Mouse (Mus musculus): ENCODE measurements at regions not wholly inside any gene's neighbourhood (a gene's known extent, or its start where the extent isn't known, plus 50 kb on each side); places are given as distances from the start of the nearest gene placed in this dataset.

DNA sequence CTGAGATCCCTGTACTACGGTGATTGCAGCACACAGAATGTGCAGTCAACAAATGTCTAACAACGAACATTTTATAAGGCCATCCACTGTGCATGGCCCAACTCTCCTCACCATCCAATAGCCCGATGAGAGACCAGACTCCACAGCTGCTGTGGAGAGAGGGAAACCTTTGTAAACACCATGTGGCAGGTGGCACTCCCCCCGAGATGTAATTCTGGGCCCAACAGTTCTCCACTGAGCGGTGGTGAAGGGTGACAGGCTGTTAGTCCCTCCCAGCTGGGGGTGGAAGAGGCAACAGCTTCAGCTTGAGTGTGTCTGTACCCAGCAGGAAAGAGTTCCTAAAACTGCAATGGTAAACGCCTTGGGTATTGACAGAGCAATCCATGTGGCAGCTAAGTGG, 263.0 kb upstream of the Ppargc1a start:
- no peak for ATAC-seq

DNA sequence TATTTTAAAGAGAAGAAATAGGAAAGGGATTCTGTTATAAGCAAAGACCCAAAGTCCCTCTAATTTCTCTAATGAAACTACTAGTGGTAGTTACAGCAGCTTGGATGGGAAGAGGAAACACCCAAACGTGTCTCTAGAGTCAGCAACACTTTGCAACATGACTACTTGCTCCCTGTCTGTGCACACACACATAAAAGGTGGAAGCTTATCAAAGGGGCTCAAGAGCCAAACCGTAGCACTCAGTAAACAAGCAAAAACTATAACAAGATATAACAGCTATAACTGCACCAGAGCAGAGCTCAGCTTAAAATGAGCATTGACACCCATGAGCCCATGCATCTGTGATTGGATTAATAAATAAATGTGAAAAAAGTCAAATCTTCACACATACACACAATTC, 262.5 kb upstream of the Ppargc1a start:
- no peak for ATAC-seq

DNA sequence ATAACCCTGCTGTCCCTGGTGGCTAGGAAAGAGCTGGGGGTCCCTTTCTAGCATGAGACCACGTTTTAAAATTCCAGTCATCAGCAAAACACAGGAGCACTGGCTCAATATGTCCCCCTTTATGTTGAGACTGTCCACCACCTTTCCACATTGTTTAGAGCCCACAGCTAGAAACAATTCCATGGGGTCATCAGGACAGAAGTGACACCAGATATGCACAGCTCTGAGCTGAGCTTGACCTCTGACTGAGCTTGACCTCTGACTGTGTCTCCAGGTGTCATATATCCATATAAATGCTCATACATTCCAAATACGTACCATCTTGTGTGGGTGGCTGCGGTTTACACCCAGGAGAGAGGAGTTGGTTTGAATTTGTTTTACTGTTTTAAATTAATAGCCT, 262.1 kb upstream of the Ppargc1a start:
- ATAC-seq: no peak

DNA sequence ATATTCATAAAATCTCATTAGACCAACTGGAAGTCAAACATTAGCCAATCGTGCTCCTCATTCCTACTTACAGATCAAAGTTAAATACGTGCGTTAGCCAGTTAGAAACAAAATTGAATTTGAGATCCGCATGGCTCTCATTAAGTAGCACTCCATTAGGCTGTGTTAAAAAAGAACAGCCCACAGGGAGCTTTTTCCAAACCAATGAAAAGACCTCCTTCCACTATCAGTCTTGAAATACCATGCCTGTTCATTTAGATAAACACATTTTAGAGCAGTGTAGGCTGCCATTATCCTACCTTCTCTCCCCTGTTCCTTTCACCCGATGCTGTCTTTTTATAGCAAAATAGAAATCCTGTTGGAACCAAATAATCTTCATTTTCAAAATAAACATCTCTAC, 261.5 kb upstream of the Ppargc1a start:
- no peak for ATAC-seq

DNA sequence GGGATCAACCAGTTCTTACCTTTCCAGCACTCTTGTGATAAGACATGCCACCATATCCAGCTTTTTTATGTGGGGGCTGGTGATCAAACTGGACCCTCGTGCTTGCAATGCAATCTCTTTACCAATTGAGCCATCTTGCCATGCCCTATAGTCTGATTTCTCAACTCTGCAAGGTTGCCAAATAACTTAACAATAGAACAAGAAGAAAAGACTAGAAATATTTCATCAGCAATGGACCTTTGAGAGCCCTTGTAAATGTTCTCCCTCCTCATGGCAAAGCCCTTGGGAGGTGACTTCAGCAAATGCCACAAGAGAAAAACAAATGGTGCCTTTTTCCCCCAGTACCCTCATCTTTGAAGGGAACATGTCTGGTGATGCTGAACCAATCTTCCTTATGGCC, 258.7 kb upstream of the Ppargc1a start:
- ATAC-seq: no peak

DNA sequence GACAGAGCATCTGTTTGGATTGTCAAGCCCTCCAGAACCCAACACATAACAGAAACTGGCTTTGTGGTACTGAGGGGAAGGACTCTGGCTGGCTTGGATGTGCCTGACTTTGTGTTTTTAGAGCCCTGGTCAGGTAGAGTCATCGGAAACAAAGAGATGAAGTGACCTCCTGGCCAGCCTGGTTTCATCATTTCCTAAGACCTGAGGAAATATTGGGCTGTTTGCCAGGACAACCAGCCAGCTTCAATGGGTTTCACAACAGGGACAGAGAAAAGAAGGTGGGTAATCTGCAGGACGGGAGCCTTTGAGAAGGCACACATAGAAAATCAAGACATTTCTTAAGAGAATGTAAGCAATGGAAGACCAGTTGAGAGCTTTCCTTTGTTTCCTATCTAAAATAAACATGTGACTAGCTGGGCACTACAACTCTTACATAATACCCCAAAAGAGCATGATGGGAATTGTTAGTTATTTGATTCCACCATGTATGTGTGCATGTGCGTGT, 258.1 kb upstream of the Ppargc1a start:
- ATAC-seq: no peak

DNA sequence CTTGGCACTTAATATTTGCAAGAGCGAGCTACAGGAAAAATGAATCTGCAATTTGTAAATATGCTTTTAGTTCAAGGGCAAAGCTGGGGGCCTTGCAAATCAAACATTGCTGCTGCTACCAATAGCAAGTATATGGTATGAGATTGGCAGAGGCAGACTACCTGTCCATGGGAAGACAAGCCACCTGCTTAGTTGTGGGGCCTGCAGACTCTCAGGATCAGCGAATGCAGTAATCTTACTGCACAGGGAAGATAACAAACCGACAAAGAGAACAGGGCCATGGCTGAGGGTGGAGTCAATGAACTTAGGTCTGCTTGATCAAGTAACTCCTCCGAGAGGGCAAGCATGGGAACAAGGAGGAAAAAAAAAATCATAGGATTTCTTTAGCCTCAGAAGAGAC, 257.2 kb upstream of the Ppargc1a start:
- ATAC-seq: no peak

DNA sequence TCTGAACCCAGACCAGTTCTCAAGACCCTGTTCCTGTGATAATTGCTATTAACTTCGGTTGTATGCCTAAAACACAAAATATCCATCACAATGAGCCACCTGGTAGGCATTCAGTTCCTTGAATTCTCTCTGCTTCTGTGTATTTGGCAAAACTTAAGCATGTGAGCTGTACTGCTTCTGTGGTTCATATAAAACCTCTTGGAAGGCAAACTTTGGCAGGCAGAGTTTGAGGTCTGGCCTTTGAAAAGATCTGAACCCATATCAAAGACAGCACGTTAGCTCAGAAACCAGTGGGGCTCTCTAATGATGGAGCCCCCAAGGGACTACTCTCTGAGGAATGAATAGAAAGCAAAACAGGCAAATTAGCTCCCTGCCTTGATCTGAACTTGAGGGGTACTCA, 256.1 kb upstream of the Ppargc1a start:
- no peak for ATAC-seq

DNA sequence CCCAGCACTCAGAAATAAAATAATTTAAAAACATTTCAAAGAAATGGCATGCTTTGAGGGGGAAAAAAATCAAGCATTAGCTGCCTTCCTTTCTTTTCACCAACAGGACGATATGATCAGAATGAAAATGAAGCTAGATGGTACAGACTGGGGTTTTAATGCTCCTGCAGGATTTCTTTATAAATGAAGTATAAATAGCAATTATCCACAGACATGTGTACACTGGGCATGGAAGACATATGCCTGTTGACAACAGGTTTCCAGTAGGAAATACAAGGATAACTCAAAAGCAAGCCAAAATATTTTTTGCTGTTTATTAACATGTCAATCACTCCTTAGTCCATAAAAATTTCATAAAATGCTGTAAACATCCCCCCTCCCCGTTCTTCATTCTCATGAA, 248.7 kb upstream of the Ppargc1a start:
- no peak for ATAC-seq

DNA sequence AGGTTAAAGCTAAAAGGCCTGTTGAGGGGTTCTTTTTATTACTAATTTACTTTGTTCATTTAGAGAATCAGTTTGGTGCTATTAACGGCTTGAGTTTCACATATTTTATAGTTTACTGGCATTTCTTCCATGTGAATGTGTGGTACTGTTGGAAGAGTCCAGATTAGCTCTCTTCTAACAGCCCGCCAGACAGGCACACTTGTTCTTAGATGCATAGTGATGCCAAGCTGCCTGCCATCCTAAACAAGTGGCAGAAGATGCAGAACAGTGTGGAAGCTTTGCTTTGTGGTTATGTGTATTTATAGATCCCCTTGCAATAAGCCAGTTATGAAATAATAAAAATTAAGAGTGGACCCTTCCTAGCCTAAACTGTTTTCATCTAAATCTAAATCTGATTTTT, 244.2 kb upstream of the Ppargc1a start:
- no peak for ATAC-seq

DNA sequence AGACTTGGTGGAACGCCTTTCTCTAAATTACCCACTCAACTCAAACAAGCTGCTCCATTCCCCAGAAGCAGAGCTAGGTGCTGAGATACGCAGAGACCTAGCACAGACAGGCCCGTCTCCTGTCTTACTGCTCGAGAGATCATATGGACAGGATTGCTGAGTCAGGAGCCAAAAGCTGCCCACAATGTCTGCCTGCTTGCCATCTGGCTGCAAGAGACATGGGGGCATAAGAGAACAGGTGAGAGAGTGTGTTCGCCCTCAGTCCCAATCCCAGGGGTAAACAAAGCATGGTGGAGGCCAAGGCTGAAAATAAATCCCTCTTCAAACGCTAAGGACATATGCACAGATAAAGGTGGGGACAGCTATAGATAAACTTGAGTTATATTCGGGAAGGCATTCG, 234.0 kb upstream of the Ppargc1a start:
- no peak for ATAC-seq

DNA sequence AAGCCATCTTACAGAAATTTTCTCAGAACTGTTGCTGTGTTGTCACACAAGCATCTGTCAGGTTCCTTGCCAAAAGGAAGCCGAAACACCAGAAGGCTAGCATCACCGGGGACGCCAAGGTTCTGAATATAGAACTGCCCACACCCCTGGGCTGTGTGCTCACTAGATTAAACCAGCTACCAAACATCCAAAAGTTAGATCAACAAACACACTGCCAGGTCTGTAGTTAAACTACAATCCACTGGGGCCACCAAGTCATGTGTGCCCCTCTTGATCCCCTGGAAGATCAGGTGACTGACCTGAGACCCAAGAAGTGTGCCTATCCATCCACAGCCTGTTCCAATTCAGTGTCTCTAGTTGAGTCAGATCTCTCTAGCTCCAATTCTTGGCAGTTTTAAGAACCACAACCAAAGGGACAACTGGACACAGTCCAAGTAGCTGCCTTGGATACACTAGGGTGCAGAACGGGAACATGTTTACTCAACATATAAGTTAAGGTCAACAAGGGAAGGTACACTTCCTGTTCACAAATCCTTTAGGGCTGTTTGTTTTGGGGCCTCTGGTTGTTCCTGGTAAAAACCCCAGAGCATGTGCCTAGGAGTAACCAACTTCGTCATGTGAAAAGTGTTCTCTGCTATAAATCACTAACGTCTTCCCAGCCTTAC, 232.0 kb upstream of the Ppargc1a start:
- ATAC-seq: no peak

DNA sequence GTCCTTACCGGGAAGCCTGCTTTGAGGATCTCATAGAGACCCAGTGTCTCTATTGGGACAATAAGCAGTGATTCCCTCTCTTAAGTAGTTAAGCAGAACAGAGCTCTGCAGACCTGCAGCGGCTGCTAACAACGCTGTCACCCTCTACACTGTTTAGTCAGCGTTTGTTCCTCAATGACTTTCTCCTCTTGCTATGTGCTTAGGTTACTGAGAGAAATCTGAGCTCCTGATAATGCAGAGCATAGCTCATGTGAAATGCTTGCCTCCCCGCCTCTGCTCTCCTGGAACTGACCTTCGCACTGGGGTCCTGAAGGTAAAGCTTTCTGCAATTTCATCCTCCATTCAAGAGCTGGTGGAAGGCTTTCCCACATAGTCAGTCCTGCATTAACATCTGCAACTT, 226.6 kb upstream of the Ppargc1a start:
- no peak for ATAC-seq

DNA sequence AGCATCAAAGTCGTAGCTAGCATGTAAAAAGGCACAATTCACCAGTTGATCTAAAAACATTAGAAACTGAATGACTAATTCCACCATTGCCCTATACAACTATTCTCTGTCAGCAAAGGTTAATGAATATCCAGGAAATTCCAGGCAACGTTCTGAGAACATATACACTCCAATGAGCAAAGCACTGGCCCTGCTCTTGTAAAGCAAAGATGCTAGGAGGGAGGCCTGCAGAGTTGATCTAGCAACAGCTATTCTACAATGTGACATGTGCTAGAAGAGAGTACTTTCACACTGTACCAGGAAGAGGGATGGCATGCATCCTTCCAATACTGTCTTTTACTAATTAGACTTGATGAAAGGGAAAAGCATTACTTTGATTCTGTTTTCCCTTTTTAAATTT, 225.4 kb upstream of the Ppargc1a start:
- ATAC-seq: no peak

DNA sequence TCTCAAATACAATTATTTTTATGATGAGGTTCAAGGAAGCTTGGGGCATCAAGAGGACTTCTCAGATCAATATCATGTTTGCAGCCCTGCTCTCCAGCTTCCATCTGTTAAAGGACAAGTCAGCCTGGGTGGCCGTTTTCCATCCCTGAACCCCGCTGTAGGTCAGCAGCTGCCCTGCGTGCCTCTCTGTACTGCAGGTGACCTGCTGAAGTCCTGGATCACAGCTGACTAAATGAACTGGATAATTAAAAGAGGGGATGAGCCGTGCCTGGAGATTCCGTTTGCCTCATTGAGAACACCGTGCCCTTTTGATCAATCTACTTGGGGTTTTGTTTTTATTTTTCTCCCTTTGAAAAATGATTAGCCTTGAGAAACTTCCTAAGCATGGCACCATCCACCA, 221.2 kb upstream of the Ppargc1a start:
- ATAC-seq: no peak

DNA sequence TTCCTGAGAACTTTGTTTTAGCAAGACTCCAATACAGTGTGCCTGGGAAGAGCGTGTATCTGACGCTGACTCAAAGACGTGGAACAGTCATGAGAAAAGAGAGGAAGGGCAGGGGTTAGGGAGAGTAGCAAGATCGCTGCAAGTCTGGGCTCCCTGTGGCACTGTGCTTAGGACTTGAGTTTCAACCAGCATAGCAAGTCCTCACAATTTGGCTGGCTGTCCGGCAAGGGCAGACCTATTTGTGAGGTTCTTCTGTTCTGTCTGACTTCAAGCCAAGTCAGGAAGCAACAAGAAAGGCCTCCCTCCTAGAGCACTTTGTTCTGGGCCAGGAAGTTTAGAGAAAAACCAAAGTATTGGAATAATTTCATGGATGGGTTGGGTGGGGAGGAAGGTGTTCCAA, 216.0 kb upstream of the Ppargc1a start:
- no peak for ATAC-seq

DNA sequence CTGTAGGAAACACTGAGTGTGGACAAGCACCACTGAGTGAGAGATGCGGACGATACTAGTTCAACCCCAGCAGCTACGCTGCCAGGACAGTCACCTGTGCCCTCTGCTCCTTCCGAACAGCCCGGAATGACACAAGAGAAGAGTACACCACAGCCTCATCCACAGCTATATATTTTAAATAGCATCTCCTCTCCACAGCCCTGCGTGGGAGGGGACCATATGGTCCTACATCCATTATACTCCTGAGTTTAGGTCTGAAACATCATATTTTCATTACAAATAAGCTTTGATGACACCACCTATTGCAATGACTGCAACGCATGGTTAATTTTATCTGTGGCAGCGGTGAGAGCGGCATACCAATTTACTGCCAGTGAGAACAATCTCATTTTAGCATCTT, 215.6 kb upstream of the Ppargc1a start:
- ATAC-seq: no peak

DNA sequence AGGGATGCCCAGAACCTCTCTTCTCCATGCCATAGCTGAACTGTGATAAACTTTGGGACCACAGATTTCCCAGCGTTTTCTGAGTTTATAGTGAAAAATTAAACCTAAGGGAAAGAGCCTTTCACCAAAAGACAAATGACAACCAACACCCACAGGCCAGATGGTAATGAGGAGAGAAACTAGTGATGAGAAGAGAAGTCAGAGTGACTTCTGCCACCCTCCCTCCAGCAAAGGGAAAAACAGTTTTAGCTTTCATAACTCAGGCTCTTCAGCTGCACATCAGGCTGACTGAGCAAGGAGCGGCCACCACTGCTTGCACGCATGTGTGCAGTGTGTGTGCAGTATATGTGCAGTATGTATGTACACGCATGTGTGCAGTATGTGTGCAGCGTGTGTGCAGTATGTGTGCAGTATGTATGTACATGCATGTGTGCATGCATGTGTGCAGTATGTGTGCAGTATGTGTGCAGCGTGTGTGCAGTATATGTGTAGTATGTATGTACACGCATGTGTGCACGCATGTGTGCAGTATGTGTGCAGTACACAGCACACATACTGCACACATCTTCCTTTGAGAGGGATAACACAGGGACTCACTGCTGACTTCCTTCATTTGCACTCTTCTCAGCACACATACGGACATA, 208.1 kb upstream of the Ppargc1a start:
- ATAC-seq: no peak

DNA sequence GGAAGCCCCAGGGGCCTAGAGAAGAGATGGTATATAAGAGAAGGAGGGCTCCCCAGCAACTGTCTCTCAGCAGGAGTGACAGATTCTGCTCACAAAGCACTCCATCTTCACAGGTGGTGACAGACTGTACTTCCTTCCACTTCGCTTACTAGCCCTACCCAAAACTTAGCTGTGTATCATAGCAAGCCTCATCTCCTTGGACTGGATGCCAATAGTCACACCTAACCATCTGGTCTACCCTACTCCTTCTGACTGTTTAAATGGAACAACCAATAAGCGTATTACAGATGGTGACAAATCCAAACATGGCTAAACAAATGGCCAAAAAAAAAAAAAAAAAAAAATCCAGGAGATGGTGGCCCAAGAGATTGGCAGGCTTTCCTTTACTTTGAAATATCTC, 204.1 kb upstream of the Ppargc1a start:
- no peak for ATAC-seq

DNA sequence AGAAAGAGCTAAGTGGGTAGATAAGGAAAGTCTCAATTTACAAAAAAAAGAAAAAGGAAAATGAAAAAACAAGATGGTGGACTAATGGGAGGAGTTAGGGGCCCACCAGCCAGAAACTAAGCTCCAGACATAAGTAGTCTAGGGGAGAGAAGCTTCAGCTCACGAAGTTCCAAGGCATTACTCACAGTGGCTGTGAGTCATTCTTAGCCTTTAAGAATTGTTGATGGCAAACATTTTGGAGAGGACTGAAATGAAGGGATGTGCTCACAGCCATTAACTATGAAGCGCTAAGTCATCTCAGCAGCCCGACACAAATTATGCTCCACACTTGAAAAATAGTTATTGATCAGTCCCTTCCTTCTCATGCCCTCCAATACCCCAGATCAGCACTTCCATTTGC, 198.6 kb upstream of the Ppargc1a start:
- no peak for ATAC-seq

DNA sequence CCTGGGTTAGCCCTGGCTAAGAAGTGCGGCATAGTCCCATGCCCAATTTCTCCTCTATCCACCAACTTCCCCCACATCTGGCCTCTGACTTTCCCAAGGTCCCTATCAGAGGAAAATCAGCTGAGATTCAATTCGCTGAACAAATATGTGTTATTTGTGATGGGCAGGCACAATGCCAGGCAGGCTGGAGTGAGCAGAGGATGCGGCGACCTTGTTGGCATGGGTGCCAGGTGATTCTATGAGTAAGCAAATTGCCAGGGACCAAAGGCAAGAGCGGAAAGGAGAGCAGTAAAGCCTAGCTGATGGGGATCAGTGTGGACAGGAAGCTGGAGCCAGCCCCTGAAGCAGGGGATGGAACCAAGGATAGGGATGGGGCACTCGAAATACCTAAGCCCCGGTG, 196.9 kb upstream of the Ppargc1a start:
- no peak for ATAC-seq

DNA sequence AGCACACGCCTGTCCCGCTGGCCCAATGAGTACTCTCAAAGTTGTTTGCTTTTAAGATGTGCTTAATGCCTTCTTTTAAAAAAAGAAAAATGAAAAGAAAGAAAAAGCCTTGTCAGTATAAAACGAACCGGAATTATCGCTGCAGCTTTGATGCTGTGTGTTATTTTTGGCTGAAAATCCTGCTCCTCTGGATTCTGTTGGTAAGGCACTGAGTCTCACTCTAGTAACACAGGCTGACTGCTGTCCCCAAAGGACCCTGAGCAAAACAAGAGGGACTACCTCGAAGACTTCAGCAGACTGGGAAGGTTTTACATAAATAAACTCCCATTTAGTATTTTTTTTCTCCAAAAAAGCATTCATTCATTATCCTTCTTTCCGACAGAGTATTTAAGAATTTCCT, 196.1 kb upstream of the Ppargc1a start:
- no peak for ATAC-seq

DNA sequence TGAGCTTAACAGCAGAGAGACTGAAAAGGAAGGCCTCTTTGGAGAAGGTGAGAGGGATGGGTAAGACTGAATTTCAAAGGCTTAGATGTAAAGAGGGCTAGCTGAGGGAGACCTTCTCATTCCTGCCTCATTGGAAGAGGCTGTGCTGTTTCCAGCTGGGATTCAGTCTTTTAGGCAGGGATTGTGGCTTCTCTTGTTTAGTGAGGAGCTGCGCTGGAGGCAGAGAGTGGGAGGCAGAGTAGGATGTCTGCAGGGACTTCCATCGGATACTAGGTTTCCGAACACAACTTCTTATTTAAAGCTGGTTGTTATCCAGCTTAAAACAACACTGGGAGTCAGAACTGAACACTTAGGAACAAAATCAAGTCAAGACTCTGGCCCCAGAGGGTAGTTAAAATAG, 194.8 kb upstream of the Ppargc1a start:
- no peak for ATAC-seq

DNA sequence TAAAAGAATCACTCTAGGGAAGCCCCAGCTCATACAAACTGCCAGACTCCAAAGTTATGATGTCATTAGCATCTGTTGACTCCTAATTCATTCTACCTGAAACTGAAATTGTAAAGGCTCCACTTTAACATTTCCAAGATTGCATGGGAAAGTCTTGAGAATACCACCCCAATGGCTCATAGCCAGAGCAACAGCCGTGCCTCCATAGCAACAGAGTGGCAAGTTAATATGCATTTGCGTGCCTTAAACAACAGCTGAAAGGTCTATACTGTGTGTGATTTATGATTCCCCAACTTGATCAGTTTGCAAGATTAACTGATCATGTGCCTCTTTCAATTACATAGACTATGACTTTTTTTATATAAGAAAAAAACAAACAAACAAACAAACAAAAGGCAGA, 190.8 kb upstream of the Ppargc1a start:
- ATAC-seq: no peak

DNA sequence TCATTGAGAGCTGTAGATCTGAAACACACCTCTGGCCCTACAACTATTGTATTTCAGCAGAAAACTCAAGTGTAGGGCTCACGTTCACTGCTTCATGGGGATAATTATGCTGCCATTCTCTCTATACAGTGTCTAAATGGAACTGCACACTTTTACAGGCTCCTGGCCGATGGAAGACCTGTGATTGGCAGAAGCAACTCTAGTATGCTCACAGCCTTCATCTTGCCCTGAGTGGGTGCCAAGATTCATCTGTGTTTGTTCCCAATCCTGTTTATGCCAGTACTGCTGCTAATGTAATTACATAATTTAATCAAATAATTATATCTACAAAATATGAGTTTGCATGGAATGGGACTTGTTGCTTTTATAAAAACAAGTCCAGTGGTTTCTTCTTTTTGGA, 190.3 kb upstream of the Ppargc1a start:
- ATAC-seq: no peak

Measured in CD4-positive, CD25-positive, alpha-beta regulatory T cell, adult 4 months (primary cell).